21 mouse cellular contexts compared by ENCODE assay signal in the genomic region with DNA sequence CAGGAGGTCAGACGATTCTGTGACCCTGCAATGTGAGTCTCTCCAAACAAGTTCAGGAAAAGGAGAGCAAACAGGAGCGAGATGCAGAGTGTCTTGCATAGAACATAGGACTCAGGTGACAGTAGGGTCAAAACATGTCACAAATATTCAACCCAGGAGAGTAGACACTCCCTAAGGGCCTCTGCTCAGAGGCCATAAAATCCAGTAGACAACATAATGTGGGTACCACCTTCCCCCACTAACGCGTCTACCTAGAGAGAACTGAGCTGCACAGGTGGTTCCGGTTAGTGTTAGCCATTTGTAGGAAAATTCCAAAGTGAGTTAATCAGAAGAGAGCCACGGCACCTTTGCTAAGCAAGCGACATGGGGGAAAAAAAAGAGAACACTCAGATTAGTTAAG. TPM values are rescaled to one million over a fixed set of nuclear protein-coding genes. Genes with fewer than 3 reads are reported as not detected.
DNase-seq lines count a peak whose midpoint lies in the region; ATAC-seq and TF ChIP-seq lines count a peak whose summit lies in the region.
"Had no signal": no experiment of that assay in that cellular context is flagged by ENCODE, and none has a peak within 500 bp of the region (broad histone marks: within the 10 kb centered on the region; RNA-seq: fewer than 3 reads in every experiment).

No protein-coding gene starts in this region.

- no peak overlapping the region for H3K4me3 ChIP-seq in forebrain, embryonic 10.5 days
- H3K4me3 ChIP-seq in forebrain, embryonic 13.5 days: no peak overlapping the region
- H3K4me3 ChIP-seq in kidney, embryonic 14.5 days (ENCODE audit: low read length): no peak overlapping the region
- H3K4me3 ChIP-seq in stomach, postnatal 0 days (ENCODE audit: low read depth, low read length): no peak overlapping the region
- H3K4me3 ChIP-seq: forebrain, embryonic 12.5 days; intestine, embryonic 15.5 days; megakaryocyte, embryonic 14.5 days had no signal

- WGBS in forebrain, embryonic 10.5 days: 54% methylated on average over 7 of the region's 7 CpGs
- WGBS in forebrain, embryonic 13.5 days: 76% methylated on average over 7 of the region's 7 CpGs
- 27% methylated on average over 7 of the region's 7 CpGs for WGBS in kidney, embryonic 14.5 days
- 67% methylated on average over 7 of the region's 7 CpGs for WGBS in stomach, postnatal 0 days

- H3K27me3 ChIP-seq in forebrain, embryonic 10.5 days (ENCODE audit: poor library complexity, severe bottlenecking): peaks cover 33% of the 10 kb centered on the region
- peaks cover 12% of the 10 kb centered on the region for H3K27me3 ChIP-seq in forebrain, embryonic 13.5 days
- peaks cover 2% of the 10 kb centered on the region; the same call in 1 of the 2 replicates for H3K27me3 ChIP-seq in kidney, embryonic 14.5 days (ENCODE audit: control insufficient read depth, insufficient read depth, low read length)
- no peaks in the 10 kb centered on the region for H3K27me3 ChIP-seq in stomach, postnatal 0 days (ENCODE audit: control insufficient read depth, insufficient read depth, low read length)

- DNase-seq in forebrain, embryonic 10.5 days (ENCODE audit: extremely low spot score, low spot score): peak; percentile 29
- DNase-seq in kidney, postnatal 4 days: no peak
- DNase-seq in forelimb bud, embryonic 11.5 days (ENCODE audit: low read depth, low spot score): peak; percentile 53
- peak; percentile 23 for DNase-seq in mesoderm, embryonic 11.5 days (ENCODE audit: low read depth, low spot score)
- no peak for DNase-seq in cerebellum, adult 9-11 months
- no peak for DNase-seq in stomach, postnatal 0 days (ENCODE audit: low spot score)
- DNase-seq: adrenal gland, adult 8-10 months; cerebellum, adult 9-10 months; gastrocnemius, postnatal 14 days; heart, postnatal 10 days; liver, postnatal 0 days; retina, postnatal 1 day; right cerebral cortex, postnatal 4 days; thymus, postnatal 14 days had no signal

- no peak overlapping the region for H3K9ac ChIP-seq in forebrain, embryonic 13.5 days
- H3K9ac ChIP-seq in kidney, embryonic 14.5 days (ENCODE audit: low read depth, low read length): no peak overlapping the region
- no peak overlapping the region for H3K9ac ChIP-seq in stomach, postnatal 0 days (ENCODE audit: low read length)
- H3K9ac ChIP-seq: forebrain, embryonic 12.5 days; hindbrain, embryonic 14.5 days; intestine, embryonic 15.5 days; liver, postnatal 0 days had no signal

- H3K27ac ChIP-seq in forebrain, embryonic 10.5 days: no peak overlapping the region
- H3K27ac ChIP-seq in forebrain, embryonic 13.5 days: no peak overlapping the region
- no peak overlapping the region for H3K27ac ChIP-seq in kidney, embryonic 14.5 days (ENCODE audit: low read depth, low read length)
- no peak overlapping the region for H3K27ac ChIP-seq in stomach, postnatal 0 days (replicated peaks)
- H3K27ac ChIP-seq: forebrain, embryonic 12.5 days; hindbrain, embryonic 14.5 days; intestine, embryonic 15.5 days had no signal

- no peaks in the 10 kb centered on the region for H3K36me3 ChIP-seq in forebrain, embryonic 10.5 days (replicated peaks)
- no peaks in the 10 kb centered on the region for H3K36me3 ChIP-seq in forebrain, embryonic 13.5 days (ENCODE audit: poor library complexity, severe bottlenecking)
- no peaks in the 10 kb centered on the region for H3K36me3 ChIP-seq in kidney, embryonic 14.5 days (ENCODE audit: control insufficient read depth, insufficient read depth, low read length)
- no peaks in the 10 kb centered on the region for H3K36me3 ChIP-seq in stomach, postnatal 0 days (ENCODE audit: control insufficient read depth, insufficient read depth, low read length)
- H3K36me3 ChIP-seq: forebrain, embryonic 12.5 days; intestine, embryonic 15.5 days had no signal

- ATAC-seq in forebrain, embryonic 13.5 days: no peak
- ATAC-seq in kidney, embryonic 14.5 days (ENCODE audit: low FRiP score, low TSS enrichment): peak; percentile 38; the same call in 1 of the 2 replicates
- ATAC-seq in stomach, postnatal 0 days (ENCODE audit: low FRiP score, low TSS enrichment): no peak
- ATAC-seq: intestine, embryonic 15.5 days; liver, postnatal 0 days had no signal

- H3K4me2 ChIP-seq in forebrain, embryonic 13.5 days: no peak overlapping the region
- no peak overlapping the region for H3K4me2 ChIP-seq in kidney, embryonic 14.5 days (replicated peaks; ENCODE audit: low read depth, low read length)
- H3K4me2 ChIP-seq in stomach, postnatal 0 days (replicated peaks; ENCODE audit: low read depth): no peak overlapping the region
- H3K4me2 ChIP-seq: forebrain, embryonic 12.5 days; heart, embryonic 11.5 days; hindbrain, embryonic 14.5 days; intestine, embryonic 15.5 days had no signal

- TF ChIP-seq CTCF in stomach, postnatal 0 days (IDR thresholded peaks at IDR 0.05; ENCODE audit: low read depth): no peak

- TF ChIP-seq EP300 in stomach, postnatal 0 days (optimal IDR thresholded peaks at IDR 0.05): no peak

- H3K9me3 ChIP-seq in forebrain, embryonic 10.5 days: no peaks in the 10 kb centered on the region
- H3K9me3 ChIP-seq in forebrain, embryonic 13.5 days (replicated peaks): no peaks in the 10 kb centered on the region
- H3K9me3 ChIP-seq in kidney, embryonic 14.5 days (ENCODE audit: control insufficient read depth, low read length): no peaks in the 10 kb centered on the region
- no peaks in the 10 kb centered on the region for H3K9me3 ChIP-seq in stomach, postnatal 0 days (ENCODE audit: control insufficient read depth, low read length)
- H3K9me3 ChIP-seq: forebrain, embryonic 12.5 days; intestine, embryonic 15.5 days; megakaryocyte, embryonic 14.5 days had no signal

- peaks cover 29% of the 10 kb centered on the region for H3K4me1 ChIP-seq in forebrain, embryonic 10.5 days
- H3K4me1 ChIP-seq in forebrain, embryonic 13.5 days: peaks cover 9% of the 10 kb centered on the region; the same call in 1 of the 2 replicates
- H3K4me1 ChIP-seq in kidney, embryonic 14.5 days (ENCODE audit: control insufficient read depth, insufficient read depth, low read length): 0 out of 2 replicates have a peak, but pooled peaks cover 6% of the 10 kb centered on the region
- no peaks in the 10 kb centered on the region; the same call in 1 of the 2 replicates for H3K4me1 ChIP-seq in stomach, postnatal 0 days (replicated peaks; ENCODE audit: control insufficient read depth, insufficient read depth)

RNA-seq across cellular contexts. Expression of a gene that starts 5.9 kb away (rescaled TPM):
- 8.8 and 10.7 TPM in 2 replicates for polyA plus RNA-seq in forebrain, embryonic 10.5 days (2016; fragmentation: Nextera tagmentation; extraction: Ambion mirVana)
- polyA plus RNA-seq in forebrain, embryonic 13.5 days (2015; fragmentation: Nextera tagmentation; extraction: Ambion mirVana): 3.8 and 5.7 TPM in 2 replicates
- 39.1 and 102 TPM in 2 replicates for polyA plus RNA-seq in kidney, embryonic 14.5 days (2014; fragmentation: Nextera tagmentation; extraction: Ambion mirVana)
- 48.0 and 64.8 TPM in 2 replicates for polyA plus RNA-seq in stomach, postnatal 0 days (2015; fragmentation: Nextera tagmentation; extraction: Ambion mirVana)

Comparison
In these comparisons a context has a peak if more than half of its experiments do, and no peak if none do; other contexts are left out.
1. DNase-seq: peak in forebrain, embryonic 10.5 days (single experiment), forelimb bud, embryonic 11.5 days (single experiment) and mesoderm, embryonic 11.5 days (single experiment); none in kidney, postnatal 4 days (0 of 2), cerebellum, adult 9-11 months (single experiment) and stomach, postnatal 0 days (single experiment).